Mouse (Mus musculus) ovary, adult 2 months (tissue): ENCODE results near the gene Olfr427. TPM values are rescaled to one million over a fixed set of nuclear protein-coding genes. Genes with fewer than 3 reads are reported as not detected.

ENCODE experiments used
- polyA plus RNA-seq: library from polyadenylated mRNA; depleted of rRNA; stranded (reverse); fragments of >200 nt; gene quantifications from 2 replicates; pipeline ENCODE4 v1.2.3, GENCODE M21; 2012; rRNA removed

Olfr427 gene
- polyA plus RNA-seq: not detected in 2 replicates

GRCm38 (mm10) chr1:174096591-174096990 lies at the start of gene Olfr427:
Olfr427 (plus strand) TSS chr1:174096891.

GRCm38 (mm10) chr1:174048893-174049292 lies 47.8 kb upstream of the Olfr427 start, which contains the start of gene Olfr432:
Olfr432 (plus strand) TSS chr1:174049205.

GRCm38 (mm10) chr1:174066305-174066704 lies 30.4 kb upstream of the Olfr427 start, which contains the start of gene Olfr430:
Olfr430 (plus strand) TSS chr1:174066605.

GRCm38 (mm10) chr1:174084031-174084430 lies 12.7 kb upstream of the Olfr427 start, which contains the start of gene Olfr429:
Olfr429 (plus strand) TSS chr1:174084331.

GRCm38 (mm10) chr1:174121062-174121461 lies 24.4 kb downstream of the Olfr427 start, which contains the start of gene Olfr231:
Olfr231 (minus strand) TSS chr1:174121162.

GRCm38 (mm10) chr1:174131217-174131616 lies 34.5 kb downstream of the Olfr427 start, which contains the start of gene Olfr424:
Olfr424 (plus strand) TSS chr1:174131517.

Other genes starting within 250 kb of the Olfr427 start
- 0.70 and 0.98 TPM in 2 replicates for gene Ifi211, start 183.8 kb upstream of the Olfr427 start, polyA plus RNA-seq
- gene Mndal, start 154.4 kb upstream of the Olfr427 start, polyA plus RNA-seq: 0.83 and 1.6 TPM in 2 replicates
- 4.3 and 6.1 TPM in 2 replicates for gene Ifi203, start 154.2 kb upstream of the Olfr427 start, polyA plus RNA-seq
- gene Ifi202b, start 114.1 kb upstream of the Olfr427 start, polyA plus RNA-seq: 0.20 and 0.52 TPM in 2 replicates
- gene Ifi205, start 65.1 kb upstream of the Olfr427 start, polyA plus RNA-seq: 0.51 and 0.52 TPM in 2 replicates
- gene Olfr433, start 56.2 kb upstream of the Olfr427 start, polyA plus RNA-seq: 0.24 and 0.25 TPM in 2 replicates
- 0.10 TPM in 1 of 2 replicates, not detected in the other for gene Olfr432, start 47.7 kb upstream of the Olfr427 start, polyA plus RNA-seq
- not detected in 2 replicates for gene Olfr430, start 30.3 kb upstream of the Olfr427 start, polyA plus RNA-seq
- gene Olfr429, start 12.6 kb upstream of the Olfr427 start, polyA plus RNA-seq: not detected in 2 replicates
- gene Olfr231, start 24.3 kb downstream of the Olfr427 start, polyA plus RNA-seq: not detected in 2 replicates
- gene Olfr424, start 34.6 kb downstream of the Olfr427 start, polyA plus RNA-seq: not detected in 2 replicates
- gene Olfr420, start 58.7 kb downstream of the Olfr427 start, polyA plus RNA-seq: not detected in 2 replicates
- gene Spta1, start 75.9 kb downstream of the Olfr427 start, polyA plus RNA-seq: not detected in 2 replicates
- not detected in 2 replicates for gene Olfr419, start 155.2 kb downstream of the Olfr427 start, polyA plus RNA-seq
- not detected in 2 replicates for gene Mptx1, start 233.6 kb downstream of the Olfr427 start, polyA plus RNA-seq